Mouse (Mus musculus): ENCODE results near the gene Nfu1. TPM values are rescaled to one million over a fixed set of nuclear protein-coding genes. Genes with fewer than 3 reads are reported as not detected.

Nfu1 gene
- polyA plus RNA-seq, 1 experiment = 108 TPM

- no peak for TF ChIP-seq MYOG (IDR thresholded peaks at IDR 0.05; ENCODE audit: control insufficient read depth, extremely low read depth, insufficient read length)
- TF ChIP-seq CTCF (IDR thresholded peaks at IDR 0.05; ENCODE audit: control insufficient read depth, insufficient read depth, insufficient read length) = no peak
- TF ChIP-seq CEBPB (IDR thresholded peaks at IDR 0.05; ENCODE audit: low read depth) = no peak
- no peak for TF ChIP-seq MAX (IDR thresholded peaks at IDR 0.05)
- no peak for TF ChIP-seq USF1 (IDR thresholded peaks at IDR 0.05; ENCODE audit: low read depth)
- H3K27me3 ChIP-seq (ENCODE audit: control insufficient read depth, insufficient read depth, insufficient read length) = no peaks in the 10 kb centered on the region
- no peaks in the 10 kb centered on the region for H3K79me2 ChIP-seq (ENCODE audit: control insufficient read depth, insufficient read depth)
- H3K4me3 ChIP-seq (ENCODE audit: insufficient read depth, poor library complexity, severe bottlenecking) = no peak overlapping the region
- H3K36me3 ChIP-seq (ENCODE audit: control insufficient read depth, insufficient read depth) = peaks cover 81% of the 10 kb centered on the region
- no peaks in the 10 kb centered on the region for H3K79me3 ChIP-seq (ENCODE audit: low read depth)
- no peak overlapping the region for H3ac ChIP-seq (ENCODE audit: control insufficient read depth, insufficient read length, low read depth)
Observed at GRCm38 (mm10) chr6:87059754-87060153, 50.7 kb downstream of the Nfu1 start.

GRCm38 (mm10) chr6:87063586-87063985 is 54.5 kb downstream of the Nfu1 start:
- peaks cover 78% of the 10 kb centered on the region for H3K36me3 ChIP-seq (ENCODE audit: control insufficient read depth, insufficient read depth)
- H3K79me2 ChIP-seq (ENCODE audit: control insufficient read depth, insufficient read depth) = no peaks in the 10 kb centered on the region
- H3K4me3 ChIP-seq (ENCODE audit: insufficient read depth, poor library complexity, severe bottlenecking) = no peak overlapping the region
- H3ac ChIP-seq (ENCODE audit: control insufficient read depth, insufficient read length, low read depth) = no peak overlapping the region
- no peaks in the 10 kb centered on the region for H3K27me3 ChIP-seq (ENCODE audit: control insufficient read depth, insufficient read depth, insufficient read length)
- TF ChIP-seq CEBPB (IDR thresholded peaks at IDR 0.05; ENCODE audit: low read depth) (no peak), CTCF (IDR thresholded peaks at IDR 0.05; ENCODE audit: control insufficient read depth, insufficient read depth, insufficient read length) (no peak), USF1 (IDR thresholded peaks at IDR 0.05; ENCODE audit: low read depth) (no peak), MYOD1 (IDR thresholded peaks at IDR 0.05; ENCODE audit: control insufficient read depth, insufficient read length, low read depth) (no peak), FOSL1 (IDR thresholded peaks at IDR 0.05; ENCODE audit: insufficient read depth, low read length, poor library complexity, severe bottlenecking) (no peak), MYOG (IDR thresholded peaks at IDR 0.05; ENCODE audit: control insufficient read depth, extremely low read depth, insufficient read length) (no peak), MAX (IDR thresholded peaks at IDR 0.05) (no peak)
- no peaks in the 10 kb centered on the region for H3K79me3 ChIP-seq (ENCODE audit: low read depth)

GRCm38 (mm10) chr6:87068209-87068608 is 59.2 kb downstream of the Nfu1 start:
- Histone ChIP-seq H3K4me3 (ENCODE audit: insufficient read depth, poor library complexity, severe bottlenecking) (no peak overlapping the region), H3K79me3 (ENCODE audit: low read depth) (no peaks in the 10 kb centered on the region), H3K36me3 (ENCODE audit: control insufficient read depth, insufficient read depth) (peaks cover 80% of the 10 kb centered on the region), H3ac (ENCODE audit: control insufficient read depth, insufficient read length, low read depth) (no peak overlapping the region), H3K79me2 (ENCODE audit: control insufficient read depth, insufficient read depth) (no peaks in the 10 kb centered on the region), H3K27me3 (ENCODE audit: control insufficient read depth, insufficient read depth, insufficient read length) (no peaks in the 10 kb centered on the region)
- TF ChIP-seq MYOG (IDR thresholded peaks at IDR 0.05; ENCODE audit: control insufficient read depth, extremely low read depth, insufficient read length) (no peak), MYOD1 (IDR thresholded peaks at IDR 0.05; ENCODE audit: control insufficient read depth, insufficient read length, low read depth) (no peak), FOSL1 (IDR thresholded peaks at IDR 0.05; ENCODE audit: insufficient read depth, low read length, poor library complexity, severe bottlenecking) (no peak), CEBPB (IDR thresholded peaks at IDR 0.05; ENCODE audit: low read depth) (no peak), CTCF (IDR thresholded peaks at IDR 0.05; ENCODE audit: control insufficient read depth, insufficient read depth, insufficient read length) (no peak), MAX (IDR thresholded peaks at IDR 0.05) (no peak), USF1 (IDR thresholded peaks at IDR 0.05; ENCODE audit: low read depth) (no peak)

GRCm38 (mm10) chr6:87069195-87069900 is 60.3 kb downstream of the Nfu1 start:
- no peak for TF ChIP-seq CEBPB (IDR thresholded peaks at IDR 0.05; ENCODE audit: low read depth)
- no peaks in the 10 kb centered on the region for H3K79me3 ChIP-seq (ENCODE audit: low read depth)
- no peaks in the 10 kb centered on the region for H3K27me3 ChIP-seq (ENCODE audit: control insufficient read depth, insufficient read depth, insufficient read length)
- no peak overlapping the region for H3K4me3 ChIP-seq (ENCODE audit: insufficient read depth, poor library complexity, severe bottlenecking)
- no peaks in the 10 kb centered on the region for H3K79me2 ChIP-seq (ENCODE audit: control insufficient read depth, insufficient read depth)
- peaks cover 85% of the 10 kb centered on the region for H3K36me3 ChIP-seq (ENCODE audit: control insufficient read depth, insufficient read depth)
- H3ac ChIP-seq (ENCODE audit: control insufficient read depth, insufficient read length, low read depth) = no peak overlapping the region

- Histone ChIP-seq H3ac (ENCODE audit: control insufficient read depth, insufficient read length, low read depth) (no peak overlapping the region), H3K79me2 (ENCODE audit: control insufficient read depth, insufficient read depth) (no peaks in the 10 kb centered on the region), H3K27me3 (ENCODE audit: control insufficient read depth, insufficient read depth, insufficient read length) (no peaks in the 10 kb centered on the region), H3K4me3 (ENCODE audit: insufficient read depth, poor library complexity, severe bottlenecking) (no peak overlapping the region), H3K36me3 (ENCODE audit: control insufficient read depth, insufficient read depth) (peaks cover 77% of the 10 kb centered on the region), H3K79me3 (ENCODE audit: low read depth) (no peaks in the 10 kb centered on the region)
- TF ChIP-seq CTCF (IDR thresholded peaks at IDR 0.05; ENCODE audit: control insufficient read depth, insufficient read depth, insufficient read length) (no peak), MAX (IDR thresholded peaks at IDR 0.05) (no peak), CEBPB (IDR thresholded peaks at IDR 0.05; ENCODE audit: low read depth) (no peak), USF1 (IDR thresholded peaks at IDR 0.05; ENCODE audit: low read depth) (no peak)
Observed at GRCm38 (mm10) chr6:87070641-87071040, 61.6 kb downstream of the Nfu1 start.

GRCm38 (mm10) chr6:87072759-87073158 is 63.7 kb downstream of the Nfu1 start:
- Histone ChIP-seq H3K4me3 (ENCODE audit: insufficient read depth, poor library complexity, severe bottlenecking) (no peak overlapping the region), H3ac (ENCODE audit: control insufficient read depth, insufficient read length, low read depth) (no peak overlapping the region), H3K36me3 (ENCODE audit: control insufficient read depth, insufficient read depth) (peaks cover 77% of the 10 kb centered on the region), H3K27me3 (ENCODE audit: control insufficient read depth, insufficient read depth, insufficient read length) (no peaks in the 10 kb centered on the region), H3K79me2 (ENCODE audit: control insufficient read depth, insufficient read depth) (no peaks in the 10 kb centered on the region), H3K79me3 (ENCODE audit: low read depth) (no peaks in the 10 kb centered on the region)
- TF ChIP-seq CEBPB (IDR thresholded peaks at IDR 0.05; ENCODE audit: low read depth) (no peak), MYOG (IDR thresholded peaks at IDR 0.05; ENCODE audit: control insufficient read depth, extremely low read depth, insufficient read length) (no peak), FOSL1 (IDR thresholded peaks at IDR 0.05; ENCODE audit: insufficient read depth, low read length, poor library complexity, severe bottlenecking) (no peak), MYOD1 (IDR thresholded peaks at IDR 0.05; ENCODE audit: control insufficient read depth, insufficient read length, low read depth) (no peak), CTCF (IDR thresholded peaks at IDR 0.05; ENCODE audit: control insufficient read depth, insufficient read depth, insufficient read length) (no peak), MAX (IDR thresholded peaks at IDR 0.05) (no peak), USF1 (IDR thresholded peaks at IDR 0.05; ENCODE audit: low read depth) (no peak)
